Mouse (Mus musculus) gastrocnemius, adult 18-20 months (tissue): ENCODE results near the gene Map3k20. TPM values are rescaled to one million over a fixed set of nuclear protein-coding genes. Genes with fewer than 3 reads are reported as not detected.

Experiments used
- DNase-seq: peaks from one replicate; pipeline ENCODE4 v3.0.0; 2021; ENCODE audit warnings: low spot score
- total RNA-seq, 2 experiments: library from RNA; stranded (reverse); gene quantifications; 2 replicates each; pipeline ENCODE4 v1.2.3; 2021

Map3k20 gene
- total RNA-seq, 2 experiments from 2014 or later: 335 to 441 TPM

GRCm38 (mm10) chr2:72415416-72415815 is 130.0 kb downstream of the Map3k20 start:
- no peak for DNase-seq

DNA sequence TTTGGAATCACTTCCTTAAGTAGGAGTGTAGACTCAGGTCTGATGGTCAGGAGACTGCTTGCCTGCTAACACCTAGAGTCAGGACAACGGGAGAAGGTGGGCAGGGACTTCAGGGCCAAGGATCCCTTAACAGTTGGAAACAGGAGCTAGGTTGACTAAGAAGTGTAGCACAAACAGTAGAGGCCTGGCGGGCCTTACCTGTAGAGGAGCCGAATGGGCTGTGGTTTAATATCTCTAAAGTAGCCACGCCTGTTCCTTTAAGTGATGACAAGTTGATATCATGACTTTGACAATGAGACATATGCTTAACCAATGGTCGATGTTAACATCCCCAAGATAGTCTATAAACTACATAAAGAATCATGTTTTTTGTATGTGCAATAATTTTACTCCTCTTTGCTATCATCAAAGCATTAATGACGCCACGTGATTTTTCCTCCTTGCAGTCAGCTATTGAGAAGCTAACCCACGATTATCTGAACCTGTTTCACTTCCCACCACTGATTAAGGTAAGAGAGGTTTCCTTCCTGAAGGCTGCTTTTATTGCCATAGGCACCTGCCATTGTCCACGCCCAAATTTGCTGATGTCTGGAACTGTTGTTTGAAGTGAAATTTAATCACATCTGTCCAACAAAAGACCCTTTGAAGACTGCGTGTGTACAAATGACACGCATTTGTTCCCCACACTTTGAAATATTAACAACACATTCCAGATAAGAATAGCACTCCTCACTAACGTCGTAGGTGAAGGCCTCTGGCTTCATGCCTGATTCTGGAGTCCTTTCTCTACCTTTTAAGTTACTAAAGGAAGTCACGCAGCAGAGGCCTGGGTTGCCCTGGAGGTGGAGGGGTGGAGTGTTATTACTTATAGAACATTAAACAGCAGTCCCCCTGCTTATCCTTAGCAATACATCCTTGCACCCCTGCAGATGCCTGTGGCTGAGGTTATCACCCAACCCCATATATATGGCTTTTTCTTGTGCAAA is 131.0 kb downstream of the Map3k20 start:
- no peak for DNase-seq

DNA sequence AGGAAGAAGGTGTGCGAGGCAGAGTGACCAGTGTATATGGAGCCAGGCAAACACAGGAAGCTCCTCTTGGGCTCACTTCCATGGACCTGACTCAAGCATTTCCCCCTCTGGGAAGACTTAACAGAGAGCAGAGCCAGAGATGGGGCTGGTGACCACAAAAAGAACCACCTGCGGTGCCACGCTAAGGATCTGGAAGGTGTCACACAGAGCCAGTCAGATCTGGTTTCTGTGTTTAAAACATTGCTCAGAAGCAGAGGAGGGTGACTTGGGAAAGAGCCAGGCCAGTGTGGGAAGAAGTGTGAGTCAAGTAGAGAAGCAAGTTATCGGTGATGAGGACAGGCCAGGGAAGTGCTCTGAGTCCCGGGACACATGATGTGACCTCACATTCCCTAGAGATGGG is 135.1 kb downstream of the Map3k20 start:
- no peak for DNase-seq

- peak; percentile 44 for DNase-seq
Observed at GRCm38 (mm10) chr2:72424656-72425055, 139.2 kb downstream of the Map3k20 start.

DNA sequence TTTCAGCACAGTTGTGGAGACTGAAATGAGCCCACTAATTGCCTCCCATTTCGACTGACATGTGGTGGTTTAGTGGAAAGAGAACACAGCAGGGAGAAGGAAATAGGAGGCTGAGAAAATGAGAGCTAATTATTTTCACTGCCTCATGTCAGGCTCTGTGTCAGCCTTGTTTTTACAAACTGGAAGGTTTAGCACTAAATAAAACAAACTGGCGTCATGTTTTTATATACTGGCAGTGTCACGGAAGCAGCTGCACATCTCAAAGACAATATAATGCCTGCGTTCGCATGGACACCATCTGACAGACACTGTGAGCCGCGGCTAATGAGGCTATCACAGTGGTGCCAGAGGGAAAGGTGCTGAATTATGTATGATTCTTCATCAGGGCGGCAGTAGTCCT is 141.3 kb downstream of the Map3k20 start:
- no peak for DNase-seq

- no peak for DNase-seq
Observed at GRCm38 (mm10) chr2:72427288-72427687, 141.9 kb downstream of the Map3k20 start.

GRCm38 (mm10) chr2:72438941-72439533 is 153.6 kb downstream of the Map3k20 start:
- DNase-seq: no peak

GRCm38 (mm10) chr2:72441010-72441409 is 155.6 kb downstream of the Map3k20 start:
- no peak for DNase-seq

GRCm38 (mm10) chr2:72442825-72443224 is 157.4 kb downstream of the Map3k20 start:
- no peak for DNase-seq

DNA sequence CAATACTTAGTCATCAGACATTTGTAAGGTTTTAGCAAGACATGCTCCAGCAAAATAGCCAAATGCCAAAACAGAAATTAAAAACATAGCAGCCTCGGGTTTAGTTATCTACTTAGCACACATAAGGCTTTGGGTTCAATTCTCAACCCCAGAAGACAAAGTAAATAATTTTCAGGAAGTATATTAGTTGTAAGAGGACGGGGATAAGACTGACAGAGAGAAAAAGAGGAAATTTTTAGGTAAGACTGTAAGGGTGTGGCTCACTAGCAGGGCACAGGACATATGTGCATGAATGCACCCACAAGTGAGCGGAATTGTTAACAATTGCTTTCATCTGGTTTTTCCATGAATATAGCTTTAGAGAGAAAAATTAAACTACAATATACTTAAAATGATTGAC is 158.5 kb downstream of the Map3k20 start:
- DNase-seq: no peak

- DNase-seq: no peak
Observed at GRCm38 (mm10) chr2:72446106-72446505, 160.7 kb downstream of the Map3k20 start.

- DNase-seq: no peak
Observed at GRCm38 (mm10) chr2:72446615-72447014, 161.2 kb downstream of the Map3k20 start.

- DNase-seq: no peak
Observed at GRCm38 (mm10) chr2:72453563-72453962, 168.1 kb downstream of the Map3k20 start.

- no peak for DNase-seq
Observed at GRCm38 (mm10) chr2:72456189-72456588, 170.8 kb downstream of the Map3k20 start.

DNA sequence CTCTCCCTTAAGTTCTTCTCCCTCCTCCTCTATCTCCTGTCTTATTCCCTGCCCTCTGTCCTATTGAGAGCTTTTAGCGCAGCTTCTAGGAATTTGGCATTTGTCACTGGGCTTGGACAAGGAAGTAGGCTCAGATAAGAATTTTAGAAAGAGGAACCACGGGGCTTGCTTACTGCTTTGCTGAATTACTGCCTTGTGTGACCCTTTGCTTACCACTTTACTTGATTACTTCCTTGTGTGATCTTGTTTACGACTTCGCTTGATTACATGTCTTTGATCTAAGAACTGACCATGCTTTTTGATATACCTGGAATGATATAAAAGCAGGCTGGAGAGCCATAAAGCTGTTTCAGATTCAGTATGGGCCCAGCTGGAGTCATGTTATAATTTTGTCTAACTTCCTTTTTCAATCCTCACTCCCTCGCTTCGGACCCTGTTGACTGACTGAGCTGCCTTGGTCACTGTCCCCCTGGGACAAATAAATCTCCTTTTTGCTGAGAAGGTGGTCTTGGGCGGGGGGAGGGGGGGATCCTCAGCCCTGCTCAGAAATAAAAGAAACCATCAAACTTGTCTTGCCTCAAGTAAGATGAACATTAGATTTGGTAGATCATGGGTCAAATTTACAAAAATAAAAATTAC is 179.1 kb downstream of the Map3k20 start:
- no peak for DNase-seq

DNA sequence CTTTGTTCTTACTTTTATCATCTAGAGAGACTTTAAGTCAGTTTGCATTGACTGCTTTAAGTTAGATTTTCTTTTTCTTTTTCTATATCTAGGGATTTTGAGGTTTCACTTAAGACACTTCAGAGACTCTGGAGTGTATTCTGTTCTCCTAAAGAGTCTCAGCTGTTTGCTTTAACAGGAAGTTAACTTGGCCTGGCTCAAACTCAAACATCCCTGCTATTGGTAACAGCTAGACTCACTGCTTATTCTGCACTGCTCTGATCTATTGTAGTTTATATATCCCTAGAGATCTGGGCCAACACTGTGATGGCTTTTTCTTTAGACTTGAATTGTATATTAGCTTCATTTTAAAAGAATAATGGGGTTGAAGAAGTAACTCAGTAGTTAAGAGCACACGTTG is 182.2 kb downstream of the Map3k20 start:
- no peak for DNase-seq

DNA sequence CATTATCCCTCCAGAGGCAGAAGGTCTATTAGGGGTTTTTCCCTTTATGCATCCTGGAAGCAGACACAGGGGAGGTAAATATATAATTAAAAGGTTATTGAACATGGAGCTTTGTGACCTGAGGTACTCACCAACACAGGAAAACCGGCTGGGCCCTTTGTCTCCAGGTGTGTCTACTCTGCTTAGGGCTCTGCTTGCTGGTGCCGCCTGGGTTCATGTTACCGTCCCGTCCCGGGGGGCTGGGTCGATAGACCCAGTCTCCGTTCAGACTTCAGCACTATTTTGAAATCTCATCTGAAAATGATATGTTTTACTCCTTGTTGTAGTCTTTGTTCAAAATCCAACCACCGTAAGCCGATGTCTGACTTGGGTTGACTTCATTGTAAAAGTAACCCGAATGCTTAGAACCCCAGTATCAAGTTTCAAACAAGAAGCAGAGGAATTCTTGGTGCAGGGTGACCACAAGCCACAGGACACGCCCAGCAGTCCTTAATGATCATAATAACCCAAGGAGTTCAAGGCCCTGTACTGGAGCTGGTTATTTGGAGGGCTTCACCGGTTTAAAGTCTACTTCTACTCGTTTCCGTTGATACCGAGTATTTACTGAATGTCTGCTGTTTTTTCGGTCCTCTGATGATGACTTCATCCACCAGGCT is 186.1 kb downstream of the Map3k20 start:
- no peak for DNase-seq

- DNase-seq: no peak
Observed at GRCm38 (mm10) chr2:72474531-72475287, 189.3 kb downstream of the Map3k20 start.

- no peak for DNase-seq
Observed at GRCm38 (mm10) chr2:72475423-72475796, 190.0 kb downstream of the Map3k20 start.

DNA sequence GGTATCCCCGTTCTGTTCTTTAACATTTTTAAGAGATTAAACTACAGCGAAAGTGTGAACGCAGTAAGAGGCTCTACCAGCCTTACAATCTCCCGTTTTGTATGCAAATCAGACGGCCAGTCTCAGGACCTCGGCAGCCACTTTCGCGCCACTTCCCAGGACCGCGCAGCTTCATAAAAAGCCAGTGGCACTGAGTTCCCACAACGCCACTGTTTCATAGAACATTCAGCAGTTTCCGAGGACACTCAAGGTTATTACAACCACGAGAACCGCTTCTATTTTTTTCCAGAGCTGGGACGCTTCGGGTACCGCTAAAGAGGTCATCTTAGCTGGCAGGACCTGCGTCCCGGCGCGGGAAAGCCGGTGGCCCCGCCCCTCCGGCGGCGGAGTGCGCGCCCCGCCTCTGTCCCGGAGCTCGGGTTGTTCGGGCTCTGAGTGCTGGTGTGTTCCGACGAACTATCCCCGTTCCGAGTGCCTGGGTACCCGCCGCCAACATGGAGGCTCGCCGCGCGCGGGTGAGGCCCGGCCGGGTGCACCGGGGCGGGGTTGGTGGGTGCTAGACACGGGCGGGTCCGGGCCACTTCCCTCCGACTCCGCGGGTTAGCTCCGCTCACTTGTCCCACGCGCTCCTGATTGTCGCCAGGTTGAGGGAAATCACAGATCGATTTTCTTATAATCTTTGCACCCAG is 190.5 kb downstream of the Map3k20 start, which contains the start of gene Cdca7:
TSS of gene Cdca7 (plus strand) at position 363 of the 689 bp plus-strand sequence.
- peak; percentile 57 for DNase-seq
